Mouse (Mus musculus) embryonic facial prominence, embryonic 10.5 days (tissue): ENCODE data around the gene Shisa3. TPM values are rescaled to one million over a fixed set of nuclear protein-coding genes. Genes with fewer than 3 reads are reported as not detected.

Experiments
- DNase-seq: peaks from one replicate; pipeline ENCODE4 v3.0.0-alpha.2; 2017; ENCODE audit warnings: low spot score
- H3K27ac ChIP-seq: fragments of 300-500 bp; sonication (generic); replicated peaks from 2 replicates; pipeline ENCODE4 v1.5.1; 2016; ENCODE audit warnings: mild to moderate bottlenecking
- H3K27me3 ChIP-seq: fragments of 300-500 bp; sonication (generic); replicated peaks from 2 replicates; pipeline ENCODE4 v1.6.1; 2016; ENCODE audit warnings: low read depth, mild to moderate bottlenecking; ENCODE audit not compliant: poor library complexity, severe bottlenecking
- H3K36me3 ChIP-seq: fragments of 300-500 bp; sonication (generic); replicated peaks from 2 replicates; pipeline ENCODE4 v1.6.1; 2016; ENCODE audit warnings: mild to moderate bottlenecking, moderate library complexity
- H3K4me1 ChIP-seq: fragments of 300-500 bp; sonication (generic); 2 replicates; pipeline ENCODE4 v1.6.1; 2016
- H3K4me3 ChIP-seq: fragments of 300-500 bp; sonication (generic); 2 replicates; pipeline ENCODE4 v1.5.1; 2016; ENCODE audit warnings: mild to moderate bottlenecking, moderate library complexity
- H3K9me3 ChIP-seq: fragments of 300-500 bp; sonication (generic); 2 replicates; pipeline ENCODE4 v1.6.1; 2016; ENCODE audit warnings: mild to moderate bottlenecking
- WGBS: fragments of 180-500 bp; shearing (Covaris S2); methylation state at CpG from one replicate; pipeline ENCODE4 v1.1.7; 2016; 5-methylcytosine and 5-hydroxymethylcytosine counted together
- microRNA-seq: library from miRNA; unstranded; fragments of <30 nt; microRNA quantifications from one replicate; pipeline ENCODE4, GENCODE M21; 2017
- polyA plus RNA-seq: library from polyadenylated mRNA; unstranded; fragments of >200 nt; fragmentation: Nextera tagmentation; extraction: Ambion mirVana; gene quantifications from 2 replicates; pipeline ENCODE4 v1.2.1, GENCODE M21; 2016

Gene Shisa3
- polyA plus RNA-seq, 1 experiment from 2014 or later: 6.7 TPM

DNA sequence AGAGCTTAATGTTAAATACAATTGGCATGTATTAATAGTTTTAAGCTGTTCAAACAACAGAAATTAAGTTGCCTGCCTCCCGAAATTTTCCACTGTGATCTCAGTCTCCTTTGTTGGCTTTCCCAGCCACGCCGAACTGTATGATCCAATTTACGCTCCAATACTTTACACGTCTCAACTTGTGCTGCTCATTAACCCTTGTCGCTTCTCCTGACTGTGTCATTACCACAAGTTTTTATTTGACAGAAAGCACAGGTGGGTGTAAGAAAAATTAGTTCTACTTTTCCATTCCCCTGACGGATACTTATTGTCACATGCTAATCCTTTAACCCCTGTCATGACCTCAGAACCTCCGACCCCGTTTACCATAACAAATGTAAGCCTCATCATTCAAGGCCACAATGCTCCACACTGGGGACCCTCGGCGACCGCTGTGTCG is 49.2 kb downstream of the Shisa3 start:
- H3K4me1 ChIP-seq: peaks cover 35% of the 10 kb centered on the region
- no peaks in the 10 kb centered on the region for H3K9me3 ChIP-seq
- peaks cover 48% of the 10 kb centered on the region for H3K27me3 ChIP-seq
- no peaks in the 10 kb centered on the region for H3K36me3 ChIP-seq
- no peak overlapping the region; the same call in 1 of the 2 replicates for H3K27ac ChIP-seq
- WGBS: 25% methylated on average over 13 of the region's 13 CpGs
- no peak overlapping the region; the same call in 1 of the 2 replicates for H3K4me3 ChIP-seq
- DNase-seq: peak; percentile 40

DNA sequence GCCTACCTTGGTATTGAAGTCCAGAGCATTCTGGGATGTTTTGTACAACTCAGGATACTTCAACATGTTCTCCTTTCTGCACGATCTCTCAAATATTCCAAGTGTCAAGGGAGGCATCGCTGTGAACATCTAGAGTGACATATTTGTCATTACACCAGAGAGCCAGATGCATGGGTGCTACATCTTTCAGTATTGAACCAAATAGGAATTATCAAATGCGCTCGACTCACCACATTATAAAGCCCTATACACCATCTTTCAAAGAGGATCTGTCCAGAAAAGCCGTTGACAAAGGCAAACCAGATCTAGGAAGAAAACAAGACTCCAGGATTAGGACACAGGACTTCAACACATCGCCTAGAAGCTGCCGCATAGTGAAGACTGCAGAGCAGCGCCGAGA is 52.2 kb downstream of the Shisa3 start:
- Histone ChIP-seq H3K4me1 (peaks cover 38% of the 10 kb centered on the region), H3K4me3 (no peak overlapping the region), H3K27ac (no peak overlapping the region), H3K36me3 (no peaks in the 10 kb centered on the region), H3K9me3 (no peaks in the 10 kb centered on the region), H3K27me3 (peaks cover 42% of the 10 kb centered on the region)
- DNase-seq: no peak
- 92% methylated on average over 9 of the region's 9 CpGs for WGBS

DNA sequence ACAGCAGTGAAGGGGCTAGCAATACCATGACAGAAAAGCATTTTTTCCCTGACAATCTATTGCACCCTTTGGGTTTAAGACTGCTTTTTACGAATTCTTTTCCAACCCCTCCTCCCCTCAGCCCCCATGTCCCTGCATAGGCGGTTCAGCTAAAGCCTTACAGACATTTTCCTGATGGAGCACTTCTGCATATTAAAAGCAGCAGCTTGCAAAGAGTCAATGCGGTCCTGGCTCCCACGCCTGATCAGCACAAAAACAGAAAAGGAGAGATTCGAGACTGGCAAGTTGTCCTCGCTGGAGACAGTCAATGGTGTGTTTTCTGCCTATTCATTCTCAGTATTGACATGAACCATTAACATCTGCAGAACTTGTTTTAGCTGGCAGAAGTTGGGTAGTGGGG is 55.0 kb downstream of the Shisa3 start:
- Histone ChIP-seq H3K9me3 (no peaks in the 10 kb centered on the region), H3K36me3 (0 out of 2 replicates have a peak, but pooled peaks cover 4% of the 10 kb centered on the region), H3K4me1 (peaks cover 10% of the 10 kb centered on the region), H3K4me3 (no peak overlapping the region), H3K27me3 (peaks cover 37% of the 10 kb centered on the region), H3K27ac (no peak overlapping the region; the same call in 1 of the 2 replicates)
- no peak for DNase-seq
- 54% methylated on average over 6 of the region's 6 CpGs for WGBS

DNA sequence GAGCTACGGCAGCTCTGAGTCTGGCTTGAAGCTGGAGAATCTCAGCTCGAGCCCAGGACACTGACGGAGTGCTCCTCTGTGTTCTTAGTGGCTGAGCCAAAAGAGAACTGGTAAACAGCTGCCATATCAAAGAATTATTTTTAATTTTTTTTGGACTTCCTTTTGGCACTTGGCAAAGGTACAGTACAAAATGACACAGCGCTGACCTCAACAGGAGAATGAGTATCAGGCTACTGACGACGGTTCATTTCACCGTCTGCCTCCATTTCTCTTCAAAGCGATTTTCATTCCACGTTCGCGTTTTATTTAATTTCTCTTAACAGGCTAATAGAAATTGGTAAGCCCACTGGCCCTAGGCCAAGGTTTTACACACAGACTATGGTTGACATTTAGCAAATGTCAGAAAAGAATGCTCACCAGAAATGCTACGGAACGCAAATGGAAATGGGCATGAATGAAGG is 61.8 kb downstream of the Shisa3 start:
- Histone ChIP-seq H3K4me3 (no peak overlapping the region), H3K36me3 (0 out of 2 replicates have a peak, but pooled peaks cover 4% of the 10 kb centered on the region), H3K4me1 (no peaks in the 10 kb centered on the region), H3K27me3 (no peaks in the 10 kb centered on the region), H3K27ac (no peak overlapping the region), H3K9me3 (no peaks in the 10 kb centered on the region)
- WGBS: 85% methylated on average over 13 of the region's 13 CpGs
- DNase-seq: no peak

DNA sequence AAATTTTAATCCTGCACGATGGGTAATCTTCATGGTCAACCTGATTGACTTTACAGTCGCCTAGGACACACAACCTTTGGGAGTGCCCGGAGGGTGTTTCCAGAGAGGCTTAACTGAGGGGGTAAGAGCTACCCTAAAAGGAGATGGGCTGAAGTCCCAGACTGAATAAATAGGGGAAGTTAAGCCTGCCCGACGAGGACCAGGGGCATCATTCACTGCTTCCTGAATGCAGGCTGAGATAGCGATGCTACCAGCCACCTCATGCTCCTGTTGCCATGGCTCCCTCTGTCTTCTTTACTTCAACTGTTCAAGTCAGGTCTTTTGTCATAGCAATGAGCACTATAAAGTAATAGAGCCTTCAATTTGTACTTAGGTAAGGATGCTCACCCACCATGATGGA is 62.5 kb downstream of the Shisa3 start:
- Histone ChIP-seq H3K9me3 (no peaks in the 10 kb centered on the region), H3K27ac (no peak overlapping the region), H3K4me1 (no peaks in the 10 kb centered on the region), H3K27me3 (no peaks in the 10 kb centered on the region), H3K4me3 (no peak overlapping the region), H3K36me3 (0 out of 2 replicates have a peak, but pooled peaks cover 4% of the 10 kb centered on the region)
- no peak for DNase-seq
- 77% methylated on average over 6 of the region's 6 CpGs for WGBS

DNA sequence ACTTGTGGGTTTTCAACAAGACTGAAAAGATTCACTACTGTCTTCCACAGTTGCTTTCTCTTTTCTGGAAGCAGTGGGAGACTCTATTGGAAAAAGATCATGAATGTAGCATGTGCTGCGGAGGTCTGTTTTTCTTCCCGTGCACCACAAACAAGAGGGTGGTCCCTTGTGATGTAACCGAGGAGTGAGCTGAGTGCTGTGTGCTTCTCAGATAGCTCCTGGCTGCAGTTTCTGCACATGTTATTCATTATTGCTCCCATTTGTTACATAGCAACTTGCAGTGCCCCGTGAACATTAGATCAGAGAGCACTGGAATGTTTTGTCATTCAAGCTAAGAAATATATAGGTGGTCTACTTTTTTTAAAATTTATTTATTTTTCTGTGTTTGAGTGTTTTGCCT is 65.3 kb downstream of the Shisa3 start:
- 50% methylated on average over 4 of the region's 4 CpGs for WGBS
- H3K27ac ChIP-seq: no peak overlapping the region
- no peaks in the 10 kb centered on the region for H3K9me3 ChIP-seq
- peaks cover 5% of the 10 kb centered on the region for H3K36me3 ChIP-seq
- no peak overlapping the region for H3K4me3 ChIP-seq
- peaks cover 5% of the 10 kb centered on the region; the same call in 1 of the 2 replicates for H3K4me1 ChIP-seq
- H3K27me3 ChIP-seq: no peaks in the 10 kb centered on the region
- peak; percentile 29 for DNase-seq

Small RNA genes lying within 50 kb of the gene (microRNA-seq; reads per million reads assigned to microRNA genes)
- not detected for gene Gm23617

Other genes with a start within 250 kb of the Shisa3 start
- gene Bend4, start 179.6 kb upstream of the Shisa3 start, polyA plus RNA-seq: 10.5 and 12.2 TPM in 2 replicates
- gene Atp8a1, start 239.6 kb downstream of the Shisa3 start, polyA plus RNA-seq: 9.2 and 9.7 TPM in 2 replicates